Mouse (Mus musculus): Measurements from ENCODE around the gene Pde11a. TPM values are rescaled to one million over a fixed set of nuclear protein-coding genes. Genes with fewer than 3 reads are reported as not detected.

Pde11a gene
- polyA plus RNA-seq, 1 experiment from 2014 or later: 0.96 TPM

- no peak overlapping the region for H3K27ac ChIP-seq
- no peaks in the 10 kb centered on the region for H3K36me3 ChIP-seq (replicated peaks)
- no peak overlapping the region for H3K4me3 ChIP-seq
- no peak overlapping the region for H3K4me2 ChIP-seq
- peaks cover 7% of the 10 kb centered on the region; the same call in 1 of the 2 replicates for H3K4me1 ChIP-seq
- H3K9ac ChIP-seq: no peak overlapping the region
- whole genome bisulfite sequencing: 83% methylated on average over 1 of the region's 1 CpGs
- ATAC-seq (replicated peaks): no peak
- H3K9me3 ChIP-seq: no peaks in the 10 kb centered on the region
- H3K27me3 ChIP-seq (replicated peaks): no peaks in the 10 kb centered on the region
These were observed 285.6 kb downstream of the Pde11a start for GRCm38 (mm10) chr2:76052897-76053505.

GRCm38 (mm10) chr2:76051385-76051784 lies 287.2 kb downstream of the Pde11a start:
- Histone ChIP-seq H3K27me3 (replicated peaks) (no peaks in the 10 kb centered on the region), H3K9me3 (no peaks in the 10 kb centered on the region), H3K4me3 (no peak overlapping the region), H3K4me2 (no peak overlapping the region), H3K4me1 (peaks cover 7% of the 10 kb centered on the region; the same call in 1 of the 2 replicates), H3K9ac (no peak overlapping the region), H3K36me3 (replicated peaks) (no peaks in the 10 kb centered on the region), H3K27ac (no peak overlapping the region)
- 83% methylated on average over 11 of the region's 11 CpGs for WGBS
- ATAC-seq (replicated peaks): no peak

GRCm38 (mm10) chr2:76050911-76051310 lies 287.7 kb downstream of the Pde11a start:
- Histone ChIP-seq H3K27me3 (replicated peaks) (no peaks in the 10 kb centered on the region), H3K9me3 (no peaks in the 10 kb centered on the region), H3K4me2 (no peak overlapping the region), H3K4me3 (no peak overlapping the region), H3K4me1 (peaks cover 7% of the 10 kb centered on the region; the same call in 1 of the 2 replicates), H3K27ac (no peak overlapping the region), H3K9ac (no peak overlapping the region), H3K36me3 (replicated peaks) (no peaks in the 10 kb centered on the region)
- 80% methylated on average over 4 of the region's 4 CpGs for WGBS
- ATAC-seq (replicated peaks): no peak

GRCm38 (mm10) chr2:76050092-76050491 lies 288.5 kb downstream of the Pde11a start:
- H3K9ac ChIP-seq: no peak overlapping the region
- H3K27me3 ChIP-seq (replicated peaks): no peaks in the 10 kb centered on the region
- H3K4me3 ChIP-seq: no peak overlapping the region
- no peak for ATAC-seq (replicated peaks)
- WGBS: 78% methylated on average over 10 of the region's 10 CpGs
- peaks cover 7% of the 10 kb centered on the region; the same call in 1 of the 2 replicates for H3K4me1 ChIP-seq
- H3K4me2 ChIP-seq: no peak overlapping the region
- H3K27ac ChIP-seq: no peak overlapping the region
- no peaks in the 10 kb centered on the region for H3K36me3 ChIP-seq (replicated peaks)
- H3K9me3 ChIP-seq: no peaks in the 10 kb centered on the region

- H3K36me3 ChIP-seq (replicated peaks): no peaks in the 10 kb centered on the region
- 75% methylated on average over 8 of the region's 8 CpGs for WGBS
- peaks cover 7% of the 10 kb centered on the region; the same call in 1 of the 2 replicates for H3K4me1 ChIP-seq
- no peak for ATAC-seq (replicated peaks)
- H3K4me2 ChIP-seq: no peak overlapping the region
- H3K27me3 ChIP-seq (replicated peaks): no peaks in the 10 kb centered on the region
- no peak overlapping the region for H3K4me3 ChIP-seq
- no peak overlapping the region for H3K27ac ChIP-seq
- no peaks in the 10 kb centered on the region for H3K9me3 ChIP-seq
- H3K9ac ChIP-seq: no peak overlapping the region
These were observed 289.0 kb downstream of the Pde11a start for GRCm38 (mm10) chr2:76049529-76049928.

- H3K4me2 ChIP-seq: no peak overlapping the region
- ATAC-seq (replicated peaks): no peak
- H3K27ac ChIP-seq: no peak overlapping the region
- H3K4me3 ChIP-seq: no peak overlapping the region
- H3K9ac ChIP-seq: no peak overlapping the region
- H3K36me3 ChIP-seq (replicated peaks): no peaks in the 10 kb centered on the region
- no peaks in the 10 kb centered on the region for H3K4me1 ChIP-seq
- H3K27me3 ChIP-seq (replicated peaks): no peaks in the 10 kb centered on the region
- WGBS: 84% methylated on average over 12 of the region's 12 CpGs
- no peaks in the 10 kb centered on the region for H3K9me3 ChIP-seq
These were observed 290.8 kb downstream of the Pde11a start for GRCm38 (mm10) chr2:76047740-76048139.

GRCm38 (mm10) chr2:76042210-76042609 lies 296.4 kb downstream of the Pde11a start:
- H3K9ac ChIP-seq: no peak overlapping the region
- H3K9me3 ChIP-seq: no peaks in the 10 kb centered on the region
- H3K4me3 ChIP-seq: no peak overlapping the region
- no peaks in the 10 kb centered on the region for H3K27me3 ChIP-seq (replicated peaks)
- H3K4me2 ChIP-seq: no peak overlapping the region
- no peaks in the 10 kb centered on the region for H3K36me3 ChIP-seq (replicated peaks)
- no peaks in the 10 kb centered on the region for H3K4me1 ChIP-seq
- H3K27ac ChIP-seq: no peak overlapping the region
- WGBS: 79% methylated on average over 10 of the region's 10 CpGs
- ATAC-seq (replicated peaks): no peak

GRCm38 (mm10) chr2:76040116-76040515 lies 298.5 kb downstream of the Pde11a start:
- H3K27me3 ChIP-seq (replicated peaks): no peaks in the 10 kb centered on the region
- H3K4me1 ChIP-seq: no peaks in the 10 kb centered on the region
- 98% methylated on average over 7 of the region's 7 CpGs for WGBS
- H3K9ac ChIP-seq: no peak overlapping the region
- H3K36me3 ChIP-seq (replicated peaks): no peaks in the 10 kb centered on the region
- H3K4me2 ChIP-seq: no peak overlapping the region
- H3K9me3 ChIP-seq: no peaks in the 10 kb centered on the region
- no peak overlapping the region for H3K27ac ChIP-seq
- no peak overlapping the region for H3K4me3 ChIP-seq
- ATAC-seq (replicated peaks): no peak

- Histone ChIP-seq H3K4me2 (peak overlapping the region; percentile 40), H3K27me3 (replicated peaks) (no peaks in the 10 kb centered on the region)
- 10% methylated on average over 8 of the region's 8 CpGs for WGBS
These were observed 308.5 kb downstream of the Pde11a start for GRCm38 (mm10) chr2:76030080-76030479.

GRCm38 (mm10) chr2:76029081-76029901 lies 309.3 kb downstream of the Pde11a start:
- Histone ChIP-seq H3K27ac (peak overlapping the region; percentile 89), H3K4me1 (peaks cover 21% of the 10 kb centered on the region), H3K9ac (peak overlapping the region; percentile 38), H3K4me2 (peak overlapping the region; percentile 40), H3K27me3 (replicated peaks) (no peaks in the 10 kb centered on the region), H3K4me3 (no peak overlapping the region), H3K9me3 (no peaks in the 10 kb centered on the region), H3K36me3 (replicated peaks) (no peaks in the 10 kb centered on the region)
- peak; percentile 84 for ATAC-seq (replicated peaks)
- WGBS: 8% methylated on average over 20 of the region's 20 CpGs

More at GRCm38 (mm10) chr2:76030080-76030479, 308.5 kb downstream of the Pde11a start:
- Histone ChIP-seq H3K36me3 (replicated peaks) (no peaks in the 10 kb centered on the region), H3K9ac (0 out of 2 replicates have a peak overlapping the region, but pooled peaks have one; percentile 38), H3K27ac (peak overlapping the region; percentile 89), H3K4me3 (no peak overlapping the region), H3K4me1 (peaks cover 21% of the 10 kb centered on the region), H3K9me3 (no peaks in the 10 kb centered on the region)
- peak; percentile 72 for ATAC-seq (replicated peaks)

- Histone ChIP-seq H3K9me3 (no peaks in the 10 kb centered on the region), H3K4me3 (no peak overlapping the region), H3K4me1 (peaks cover 17% of the 10 kb centered on the region), H3K27me3 (replicated peaks) (no peaks in the 10 kb centered on the region), H3K9ac (no peak overlapping the region), H3K36me3 (replicated peaks) (no peaks in the 10 kb centered on the region), H3K27ac (peak overlapping the region; percentile 62), H3K4me2 (no peak overlapping the region)
- ATAC-seq (replicated peaks): peak; percentile 77
- 3% methylated on average over 7 of the region's 7 CpGs for WGBS
These were observed 321.7 kb downstream of the Pde11a start for GRCm38 (mm10) chr2:76016890-76017289.

GRCm38 (mm10) chr2:76016136-76016535 lies 322.4 kb downstream of the Pde11a start:
- Histone ChIP-seq H3K4me1 (peaks cover 17% of the 10 kb centered on the region), H3K4me3 (no peak overlapping the region), H3K9ac (no peak overlapping the region), H3K9me3 (no peaks in the 10 kb centered on the region), H3K36me3 (replicated peaks) (no peaks in the 10 kb centered on the region), H3K27ac (no peak overlapping the region), H3K4me2 (no peak overlapping the region), H3K27me3 (replicated peaks) (no peaks in the 10 kb centered on the region)
- no peak for ATAC-seq (replicated peaks)
- WGBS: 70% methylated on average over 8 of the region's 8 CpGs

Data from midbrain, embryonic 15.5 days (tissue).